Mouse (Mus musculus): ENCODE results near the gene Tanc1. TPM values are rescaled to one million over a fixed set of nuclear protein-coding genes. Genes with fewer than 3 reads are reported as not detected.

Gene Tanc1
- polyA plus RNA-seq, 1 experiment from 2014 or later: 24.8 TPM

DNA sequence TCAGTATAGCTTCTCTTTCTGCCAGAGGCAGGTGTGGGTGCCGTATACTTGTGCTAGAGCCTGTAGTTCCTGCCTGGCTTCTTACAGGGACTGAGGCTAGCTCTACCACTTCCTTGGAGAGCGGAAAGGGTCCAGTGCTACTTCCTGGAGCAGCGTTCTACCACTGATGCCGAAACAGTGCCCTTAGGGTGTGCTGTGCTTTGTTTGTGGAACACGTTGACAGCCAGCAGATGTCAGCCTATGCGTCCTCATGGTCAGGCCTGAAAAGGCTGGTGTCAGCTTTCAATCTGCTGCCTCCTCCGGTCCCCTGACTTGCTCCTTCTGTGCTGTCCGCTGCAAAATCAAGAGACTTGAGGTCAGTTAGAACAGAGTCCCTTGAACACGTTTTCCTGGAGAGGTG lies 218.3 kb downstream of the Tanc1 start:
- peaks cover 13% of the 10 kb centered on the region; the same call in 1 of the 2 replicates for H3K4me1 ChIP-seq (ENCODE audit: control insufficient read depth, insufficient read depth, low read length)
- 31% methylated on average over 9 of the region's 9 CpGs for WGBS
- ATAC-seq (ENCODE audit: insufficient number of reproducible peaks, insufficient read depth, low FRiP score, low read depth): 0 out of 2 replicates have a peak, but pooled peaks have one; percentile 10
- no peaks in the 10 kb centered on the region for H3K9me3 ChIP-seq (ENCODE audit: control insufficient read depth, low read depth, low read length)
- H3K27ac ChIP-seq (ENCODE audit: low read length): no peak overlapping the region
- H3K4me2 ChIP-seq (replicated peaks; ENCODE audit: low read depth, low read length): no peak overlapping the region
- H3K36me3 ChIP-seq (ENCODE audit: control insufficient read depth, insufficient read depth, low read length): peaks cover 16% of the 10 kb centered on the region
- H3K27me3 ChIP-seq (ENCODE audit: control insufficient read depth, insufficient read depth, low read length): no peaks in the 10 kb centered on the region
- no peak overlapping the region for H3K9ac ChIP-seq (replicated peaks; ENCODE audit: low read depth, low read length)
- no peak overlapping the region for H3K4me3 ChIP-seq (ENCODE audit: low read depth, low read length)

DNA sequence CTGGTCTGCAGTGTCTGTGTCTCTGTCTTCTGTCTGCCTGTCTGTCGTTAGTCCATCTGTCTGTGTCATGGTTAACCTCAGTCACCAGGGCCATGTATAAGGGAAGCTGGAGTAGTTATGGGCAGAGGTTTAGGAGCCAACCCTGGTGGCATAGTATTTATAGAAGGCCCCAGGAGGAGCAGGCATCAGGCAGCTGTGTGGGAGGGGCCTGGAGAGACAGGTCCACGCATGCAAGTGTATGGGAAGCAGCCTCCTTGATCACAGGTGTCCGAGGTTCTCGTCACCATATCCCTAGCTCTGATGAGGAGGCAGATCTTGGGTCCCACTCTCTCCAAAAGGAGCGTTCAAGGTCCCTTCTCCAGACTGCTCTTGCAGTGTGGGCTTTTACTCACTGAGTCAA lies 219.1 kb downstream of the Tanc1 start:
- Histone ChIP-seq H3K27ac (ENCODE audit: low read length) (no peak overlapping the region), H3K27me3 (ENCODE audit: control insufficient read depth, insufficient read depth, low read length) (no peaks in the 10 kb centered on the region), H3K9ac (replicated peaks; ENCODE audit: low read depth, low read length) (no peak overlapping the region), H3K9me3 (ENCODE audit: control insufficient read depth, low read depth, low read length) (no peaks in the 10 kb centered on the region), H3K4me2 (replicated peaks; ENCODE audit: low read depth, low read length) (no peak overlapping the region), H3K36me3 (ENCODE audit: control insufficient read depth, insufficient read depth, low read length) (peaks cover 21% of the 10 kb centered on the region), H3K4me3 (ENCODE audit: low read depth, low read length) (no peak overlapping the region), H3K4me1 (ENCODE audit: control insufficient read depth, insufficient read depth, low read length) (peaks cover 13% of the 10 kb centered on the region; the same call in 1 of the 2 replicates)
- no peak for ATAC-seq (ENCODE audit: insufficient number of reproducible peaks, insufficient read depth, low FRiP score, low read depth)
- 79% methylated on average over 5 of the region's 5 CpGs for WGBS

DNA sequence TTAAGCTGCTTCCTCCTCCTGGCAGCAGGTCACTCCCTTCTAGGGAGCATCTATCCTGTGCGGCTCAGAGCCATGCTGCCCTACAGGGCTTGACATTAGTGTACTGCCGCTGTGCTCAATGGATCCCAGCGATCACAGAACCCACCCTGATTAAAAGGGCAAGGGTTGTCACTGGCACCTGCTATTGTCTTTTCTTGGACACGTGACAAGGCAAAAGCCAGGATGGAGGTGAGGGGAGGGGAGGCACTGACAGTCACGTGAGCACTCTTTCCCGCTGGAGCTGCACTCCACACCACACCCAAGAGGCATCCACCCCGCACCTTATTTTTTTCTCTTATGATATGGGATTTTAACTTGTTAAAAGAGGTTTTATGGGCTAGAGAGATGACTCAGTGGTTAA lies 220.0 kb downstream of the Tanc1 start:
- no peak overlapping the region for H3K27ac ChIP-seq (ENCODE audit: low read length)
- peaks cover 13% of the 10 kb centered on the region; the same call in 1 of the 2 replicates for H3K4me1 ChIP-seq (ENCODE audit: control insufficient read depth, insufficient read depth, low read length)
- no peak overlapping the region for H3K4me2 ChIP-seq (replicated peaks; ENCODE audit: low read depth, low read length)
- no peaks in the 10 kb centered on the region for H3K9me3 ChIP-seq (ENCODE audit: control insufficient read depth, low read depth, low read length)
- 87% methylated on average over 7 of the region's 7 CpGs for WGBS
- H3K36me3 ChIP-seq (ENCODE audit: control insufficient read depth, insufficient read depth, low read length): peaks cover 26% of the 10 kb centered on the region
- H3K4me3 ChIP-seq (ENCODE audit: low read depth, low read length): no peak overlapping the region
- H3K27me3 ChIP-seq (ENCODE audit: control insufficient read depth, insufficient read depth, low read length): no peaks in the 10 kb centered on the region
- ATAC-seq (ENCODE audit: insufficient number of reproducible peaks, insufficient read depth, low FRiP score, low read depth): no peak
- H3K9ac ChIP-seq (replicated peaks; ENCODE audit: low read depth, low read length): no peak overlapping the region

DNA sequence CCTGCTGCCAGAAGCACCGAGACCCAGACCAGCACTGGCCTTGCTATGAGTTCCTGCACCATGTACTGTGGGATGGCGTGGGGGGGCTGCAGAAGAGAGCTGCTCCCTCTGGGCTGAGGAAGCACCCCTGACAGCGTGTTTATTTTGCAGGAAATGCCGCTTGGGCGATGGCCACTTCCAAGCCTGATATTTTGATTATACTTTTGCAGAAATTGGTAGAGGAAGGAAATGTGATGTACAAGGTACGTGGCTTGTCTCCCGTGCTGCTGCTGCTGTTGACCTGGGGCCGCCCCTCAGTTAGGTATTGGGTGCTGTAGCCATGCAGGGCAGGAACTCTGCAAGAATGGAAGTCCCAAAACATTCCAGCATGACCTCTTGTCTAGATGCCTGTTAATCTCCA lies 227.0 kb downstream of the Tanc1 start:
- ATAC-seq (ENCODE audit: insufficient number of reproducible peaks, insufficient read depth, low FRiP score, low read depth): no peak
- H3K27ac ChIP-seq (ENCODE audit: low read length): no peak overlapping the region; the same call in 1 of the 2 replicates
- no peaks in the 10 kb centered on the region for H3K27me3 ChIP-seq (ENCODE audit: control insufficient read depth, insufficient read depth, low read length)
- 0 out of 2 replicates have a peak, but pooled peaks cover 4% of the 10 kb centered on the region for H3K4me1 ChIP-seq (ENCODE audit: control insufficient read depth, insufficient read depth, low read length)
- H3K9me3 ChIP-seq (ENCODE audit: control insufficient read depth, low read depth, low read length): no peaks in the 10 kb centered on the region
- H3K4me3 ChIP-seq (ENCODE audit: low read depth, low read length): no peak overlapping the region
- H3K9ac ChIP-seq (replicated peaks; ENCODE audit: low read depth, low read length): no peak overlapping the region
- WGBS: 79% methylated on average over 8 of the region's 8 CpGs
- H3K36me3 ChIP-seq (ENCODE audit: control insufficient read depth, insufficient read depth, low read length): peaks cover 52% of the 10 kb centered on the region
- H3K4me2 ChIP-seq (replicated peaks; ENCODE audit: low read depth, low read length): no peak overlapping the region

DNA sequence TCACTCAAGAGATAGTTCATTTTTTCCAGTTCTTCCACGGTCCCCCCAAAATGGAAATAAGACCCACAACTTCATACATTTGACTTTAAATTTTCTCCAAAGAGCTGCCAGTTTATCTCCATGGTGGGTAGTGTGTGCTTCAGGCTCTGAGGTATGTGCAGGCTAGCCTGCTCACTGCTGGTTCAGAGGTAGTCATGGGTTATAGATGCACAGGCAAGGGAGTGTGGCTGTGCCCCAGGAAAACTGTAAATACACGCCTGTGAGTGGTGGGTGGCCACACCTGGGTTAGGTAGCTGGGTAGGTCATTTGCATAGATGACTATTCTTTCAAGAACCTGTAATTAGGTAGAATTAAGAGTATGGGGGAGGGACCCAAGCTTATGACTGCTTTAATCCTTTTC lies 227.9 kb downstream of the Tanc1 start:
- Histone ChIP-seq H3K9ac (replicated peaks; ENCODE audit: low read depth, low read length) (no peak overlapping the region), H3K27me3 (ENCODE audit: control insufficient read depth, insufficient read depth, low read length) (no peaks in the 10 kb centered on the region), H3K4me2 (replicated peaks; ENCODE audit: low read depth, low read length) (no peak overlapping the region), H3K9me3 (ENCODE audit: control insufficient read depth, low read depth, low read length) (no peaks in the 10 kb centered on the region), H3K4me1 (ENCODE audit: control insufficient read depth, insufficient read depth, low read length) (0 out of 2 replicates have a peak, but pooled peaks cover 4% of the 10 kb centered on the region), H3K36me3 (ENCODE audit: control insufficient read depth, insufficient read depth, low read length) (peaks cover 52% of the 10 kb centered on the region), H3K4me3 (ENCODE audit: low read depth, low read length) (no peak overlapping the region), H3K27ac (ENCODE audit: low read length) (no peak overlapping the region)
- WGBS: 90% methylated on average over 2 of the region's 2 CpGs
- no peak for ATAC-seq (ENCODE audit: insufficient number of reproducible peaks, insufficient read depth, low FRiP score, low read depth)

DNA sequence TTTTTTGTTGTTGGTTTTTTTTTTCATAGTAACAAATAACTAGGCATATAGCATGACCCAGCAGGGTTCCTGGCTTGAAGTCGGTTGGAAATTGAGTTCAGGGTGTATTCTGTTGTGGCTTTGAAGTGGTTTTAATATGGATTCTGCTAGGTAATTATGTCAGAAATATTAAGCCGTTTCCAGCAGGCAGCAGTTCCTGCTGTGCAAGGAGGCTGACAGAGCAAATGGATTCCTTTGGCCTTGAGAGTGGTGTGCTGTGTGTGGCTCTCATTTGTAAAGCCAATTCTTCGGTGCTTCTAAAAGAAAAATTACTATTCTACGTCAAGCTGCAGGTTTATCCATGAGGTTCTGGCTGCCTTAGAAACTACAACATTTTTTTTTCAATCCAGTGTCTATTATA lies 228.3 kb downstream of the Tanc1 start:
- Histone ChIP-seq H3K4me2 (replicated peaks; ENCODE audit: low read depth, low read length) (no peak overlapping the region), H3K27ac (ENCODE audit: low read length) (no peak overlapping the region), H3K27me3 (ENCODE audit: control insufficient read depth, insufficient read depth, low read length) (no peaks in the 10 kb centered on the region), H3K4me3 (ENCODE audit: low read depth, low read length) (no peak overlapping the region), H3K4me1 (ENCODE audit: control insufficient read depth, insufficient read depth, low read length) (0 out of 2 replicates have a peak, but pooled peaks cover 4% of the 10 kb centered on the region), H3K36me3 (ENCODE audit: control insufficient read depth, insufficient read depth, low read length) (peaks cover 50% of the 10 kb centered on the region), H3K9ac (replicated peaks; ENCODE audit: low read depth, low read length) (no peak overlapping the region), H3K9me3 (ENCODE audit: control insufficient read depth, low read depth, low read length) (no peaks in the 10 kb centered on the region)
- WGBS: 52% methylated on average over 4 of the region's 4 CpGs
- no peak for ATAC-seq (ENCODE audit: insufficient number of reproducible peaks, insufficient read depth, low FRiP score, low read depth)

DNA sequence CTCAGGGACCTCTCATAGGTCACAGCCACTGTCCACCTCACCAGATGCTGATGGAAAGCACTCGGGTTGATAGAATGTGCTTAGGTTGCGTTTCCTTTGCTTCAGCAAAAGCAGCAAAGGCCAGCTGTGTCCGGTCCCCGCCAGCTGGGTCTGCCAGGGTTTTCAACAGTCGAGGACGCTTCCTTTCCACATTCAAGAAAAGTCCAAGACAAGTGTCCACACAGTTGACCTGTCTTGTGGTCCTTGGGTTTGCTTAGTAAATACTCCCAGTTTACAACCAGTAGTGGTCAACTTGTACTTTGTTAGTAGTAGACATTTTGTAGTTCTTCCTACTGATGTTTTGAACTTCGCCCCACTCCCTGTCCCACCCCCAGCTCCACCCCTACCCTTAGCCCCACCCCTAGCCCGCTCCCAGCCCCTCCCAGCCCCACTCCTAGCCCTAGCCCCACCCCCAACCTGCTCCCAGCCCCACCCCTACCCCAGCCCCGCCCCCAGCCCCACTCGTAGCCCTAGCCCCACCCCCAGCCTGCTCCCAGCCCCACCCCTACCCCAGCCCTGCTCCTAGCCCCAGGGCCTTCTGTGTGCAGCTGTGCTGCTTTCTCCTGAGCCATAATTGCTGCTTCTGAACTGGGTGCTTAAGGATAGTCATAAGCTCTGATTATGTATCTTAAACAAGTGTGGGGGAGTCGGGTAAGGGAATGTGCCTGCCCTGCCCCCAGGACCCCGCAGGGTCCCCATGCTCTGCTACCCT lies 229.5 kb downstream of the Tanc1 start:
- Histone ChIP-seq H3K9ac (replicated peaks; ENCODE audit: low read depth, low read length) (no peak overlapping the region), H3K9me3 (ENCODE audit: control insufficient read depth, low read depth, low read length) (no peaks in the 10 kb centered on the region), H3K4me1 (ENCODE audit: control insufficient read depth, insufficient read depth, low read length) (0 out of 2 replicates have a peak, but pooled peaks cover 4% of the 10 kb centered on the region), H3K27me3 (ENCODE audit: control insufficient read depth, insufficient read depth, low read length) (no peaks in the 10 kb centered on the region), H3K27ac (ENCODE audit: low read length) (peak overlapping the region; percentile 4; the same call in 1 of the 2 replicates), H3K4me3 (ENCODE audit: low read depth, low read length) (no peak overlapping the region), H3K36me3 (ENCODE audit: control insufficient read depth, insufficient read depth, low read length) (peaks cover 42% of the 10 kb centered on the region), H3K4me2 (replicated peaks; ENCODE audit: low read depth, low read length) (no peak overlapping the region)
- 63% methylated on average over 11 of the region's 12 CpGs for WGBS
- ATAC-seq (ENCODE audit: insufficient number of reproducible peaks, insufficient read depth, low FRiP score, low read depth): peak; percentile 65; the same call in 1 of the 2 replicates

DNA sequence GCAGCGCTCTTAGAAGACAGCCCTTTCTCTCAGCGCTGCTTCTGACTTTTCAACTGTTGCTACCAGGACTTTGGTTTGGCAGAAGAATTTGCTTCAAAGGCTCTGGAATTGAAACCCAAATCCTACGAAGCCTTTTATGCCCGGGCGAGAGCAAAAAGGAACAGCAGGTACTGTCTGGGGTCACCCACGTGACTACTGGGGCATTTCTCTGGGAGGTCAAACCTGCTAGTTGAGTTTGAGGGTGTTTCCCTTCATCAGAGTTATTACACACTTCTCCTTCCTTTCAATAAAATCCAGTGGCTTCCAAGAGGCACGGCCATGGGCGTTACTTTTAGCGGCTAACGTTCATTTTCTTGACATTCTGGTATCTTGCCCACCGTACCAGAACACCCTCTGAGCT lies 230.1 kb downstream of the Tanc1 start:
- Histone ChIP-seq H3K4me3 (ENCODE audit: low read depth, low read length) (no peak overlapping the region), H3K9ac (replicated peaks; ENCODE audit: low read depth, low read length) (no peak overlapping the region), H3K27me3 (ENCODE audit: control insufficient read depth, insufficient read depth, low read length) (no peaks in the 10 kb centered on the region), H3K9me3 (ENCODE audit: control insufficient read depth, low read depth, low read length) (no peaks in the 10 kb centered on the region), H3K4me1 (ENCODE audit: control insufficient read depth, insufficient read depth, low read length) (0 out of 2 replicates have a peak, but pooled peaks cover 4% of the 10 kb centered on the region), H3K36me3 (ENCODE audit: control insufficient read depth, insufficient read depth, low read length) (peaks cover 36% of the 10 kb centered on the region), H3K27ac (ENCODE audit: low read length) (peak overlapping the region; percentile 27), H3K4me2 (replicated peaks; ENCODE audit: low read depth, low read length) (no peak overlapping the region)
- 80% methylated on average over 11 of the region's 11 CpGs for WGBS
- ATAC-seq (ENCODE audit: insufficient number of reproducible peaks, insufficient read depth, low FRiP score, low read depth): no peak

Data from stomach, embryonic 14.5 days (tissue).